Mouse (Mus musculus): Measurements from ENCODE around the gene Spata45. TPM values are rescaled to one million over a fixed set of nuclear protein-coding genes. Genes with fewer than 3 reads are reported as not detected.
A peak's percentile ranks its signal among the peaks of the same experiment; 100 is the strongest.

Spata45 gene
- polyA plus RNA-seq, 1 experiment from 2014 or later: not detected

DNA sequence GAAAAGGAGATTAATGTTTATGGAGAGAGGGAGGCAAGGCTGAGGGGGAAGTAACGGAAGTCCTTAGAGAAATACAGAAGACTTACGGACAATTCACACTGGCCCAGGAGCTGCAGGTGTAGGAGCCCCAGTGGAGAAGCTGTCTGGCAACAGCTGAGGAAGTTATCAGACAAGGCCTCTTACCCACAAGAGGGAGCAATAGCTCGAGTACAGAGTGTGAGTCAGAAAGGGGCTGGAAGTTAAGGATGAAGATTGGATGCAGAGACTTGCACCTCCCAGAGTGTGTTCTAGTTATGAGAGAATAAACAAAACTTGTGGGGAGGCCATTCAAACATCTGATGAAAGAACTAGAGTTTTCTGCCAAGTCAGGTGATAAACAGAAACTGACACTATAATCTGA is 21.0 kb downstream of the Spata45 start:
- Histone ChIP-seq H3K36me3 (ENCODE audit: insufficient read depth) (peaks cover 5% of the 10 kb centered on the region; the same call in 1 of the 2 replicates), H3K9ac (no peak overlapping the region), H3K27me3 (ENCODE audit: insufficient read depth, low read length) (no peaks in the 10 kb centered on the region), H3K27ac (ENCODE audit: low read depth) (no peak overlapping the region), H3K9me3 (ENCODE audit: low read depth, low read length) (no peaks in the 10 kb centered on the region), H3K4me1 (ENCODE audit: insufficient read depth) (no peaks in the 10 kb centered on the region), H3K4me3 (ENCODE audit: low read depth, low read length) (no peak overlapping the region), H3K4me2 (no peak overlapping the region)
- TF ChIP-seq CTCF (IDR thresholded peaks at IDR 0.05; ENCODE audit: low read depth): no peak
- 56% methylated on average over 3 of the region's 3 CpGs for WGBS
- ATAC-seq (ENCODE audit: insufficient read depth): no peak
- no peak for DNase-seq

DNA sequence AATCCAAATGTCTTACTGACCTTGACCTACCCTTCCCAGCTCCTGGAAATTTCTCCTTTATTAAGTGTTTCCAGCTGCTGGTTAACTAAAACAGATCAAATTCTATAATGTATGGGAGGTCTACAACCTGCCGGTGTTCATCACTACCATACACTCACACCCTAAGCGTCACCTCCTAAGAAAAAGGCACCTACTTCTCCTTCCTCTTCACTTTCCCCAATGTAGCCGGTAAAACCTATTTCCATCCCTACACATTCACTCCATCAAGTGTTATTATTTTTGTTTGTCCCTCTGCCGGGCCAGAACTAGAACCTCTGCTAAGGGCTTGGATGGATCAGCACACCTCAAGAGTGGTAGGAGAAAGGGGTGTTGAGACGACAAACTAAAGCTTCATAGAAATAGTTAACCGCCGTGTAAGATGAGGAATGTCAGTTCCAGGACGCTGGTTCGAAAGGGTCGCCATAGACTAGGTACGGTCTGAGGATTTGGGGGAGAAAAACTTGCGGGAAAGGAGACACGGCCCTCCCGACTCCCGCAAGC is 25.9 kb downstream of the Spata45 start:
- no peak for TF ChIP-seq CTCF (IDR thresholded peaks at IDR 0.05; ENCODE audit: low read depth)
- no peaks in the 10 kb centered on the region for H3K9me3 ChIP-seq (ENCODE audit: low read depth, low read length)
- peak overlapping the region; percentile 83 for H3K9ac ChIP-seq
- ATAC-seq (ENCODE audit: insufficient read depth) (peak; percentile 3), DNase-seq (no peak)
- H3K27me3 ChIP-seq (ENCODE audit: insufficient read depth, low read length): no peaks in the 10 kb centered on the region
- H3K27ac ChIP-seq (ENCODE audit: low read depth): no peak overlapping the region
- 4% methylated on average over 15 of the region's 15 CpGs for WGBS
- peaks cover 4% of the 10 kb centered on the region; the same call in 1 of the 2 replicates for H3K4me1 ChIP-seq (ENCODE audit: insufficient read depth)
- peak overlapping the region; percentile 89 for H3K4me3 ChIP-seq (ENCODE audit: low read depth, low read length)
- peaks cover 23% of the 10 kb centered on the region for H3K36me3 ChIP-seq (ENCODE audit: insufficient read depth)
- peak overlapping the region; percentile 66 for H3K4me2 ChIP-seq

DNA sequence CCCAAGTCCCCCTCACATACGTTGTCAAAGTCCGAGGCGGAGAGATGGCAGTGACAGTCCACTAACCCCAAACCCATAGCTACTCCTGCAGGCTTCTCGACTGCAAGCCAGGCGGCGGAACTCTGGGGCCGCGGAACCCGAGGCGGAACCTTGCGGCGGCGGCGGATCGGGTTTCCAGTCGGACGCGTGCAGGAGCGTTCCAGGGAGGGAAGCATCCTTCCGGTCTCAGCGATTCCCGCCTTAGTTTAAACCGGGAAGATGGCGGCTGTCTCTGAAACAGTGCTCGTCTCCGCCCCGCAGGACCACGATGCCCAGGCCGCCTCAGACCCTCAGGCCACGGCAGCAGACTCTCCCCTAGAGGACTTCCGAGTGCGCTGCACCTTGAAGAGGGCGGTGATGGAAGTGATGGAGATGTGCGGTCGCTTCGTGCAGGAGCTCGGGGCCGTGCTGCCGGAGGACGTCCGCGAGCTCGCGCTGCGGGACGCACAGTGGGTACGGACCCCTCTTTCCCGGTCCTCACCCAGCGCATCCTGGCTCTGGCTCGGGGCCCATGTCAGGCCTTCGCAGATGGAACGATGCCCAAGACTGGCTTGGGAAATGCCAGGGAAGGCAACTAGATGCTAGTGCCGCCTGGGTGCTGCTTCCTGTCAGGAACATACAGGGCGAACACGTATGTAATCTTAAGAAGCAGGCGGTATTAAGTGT is 26.5 kb downstream of the Spata45 start, which contains the start of the genes Tatdn3 and Nsl1:
Gene Tatdn3, minus strand, starts transcription at position 152 of the 705 bp plus-strand sequence.
Gene Nsl1, plus strand, starts transcription at position 232 of the 705 bp plus-strand sequence.
- ATAC-seq (ENCODE audit: insufficient read depth) (peak; percentile 92), DNase-seq (peak; percentile 95)
- WGBS: under 1% methylated on average over 56 of the region's 56 CpGs

DNA sequence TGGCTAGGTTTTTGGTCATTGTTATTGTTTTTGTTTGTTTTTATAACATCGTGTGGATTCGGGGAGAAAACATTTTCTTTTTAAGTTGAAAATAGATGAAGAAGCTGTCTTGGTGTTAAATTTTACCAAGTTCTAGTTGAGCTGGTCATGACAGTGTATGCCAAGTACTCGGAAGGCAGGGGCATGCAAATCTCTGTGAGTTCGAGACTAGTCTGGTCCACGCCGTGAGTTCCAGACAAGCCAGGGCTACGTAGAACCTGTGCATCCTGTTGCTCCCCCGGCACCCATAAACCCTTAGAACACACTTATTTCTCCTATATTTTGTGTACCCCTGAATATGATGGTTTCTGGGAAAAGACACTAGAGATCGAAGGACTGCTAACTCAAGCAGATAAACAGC is 27.3 kb downstream of the Spata45 start:
- no peaks in the 10 kb centered on the region for H3K27me3 ChIP-seq (ENCODE audit: insufficient read depth, low read length)
- DNase-seq: no peak
- peak overlapping the region; percentile 83 for H3K9ac ChIP-seq
- 57% methylated on average over 9 of the region's 9 CpGs for WGBS
- no peak overlapping the region for H3K27ac ChIP-seq (ENCODE audit: low read depth)
- peak overlapping the region; percentile 66 for H3K4me2 ChIP-seq
- ATAC-seq (ENCODE audit: insufficient read depth): no peak
- peaks cover 30% of the 10 kb centered on the region for H3K36me3 ChIP-seq (ENCODE audit: insufficient read depth)
- TF ChIP-seq CTCF (IDR thresholded peaks at IDR 0.05; ENCODE audit: low read depth): no peak
- H3K9me3 ChIP-seq (ENCODE audit: low read depth, low read length): no peaks in the 10 kb centered on the region
- peaks cover 4% of the 10 kb centered on the region; the same call in 1 of the 2 replicates for H3K4me1 ChIP-seq (ENCODE audit: insufficient read depth)
- peak overlapping the region; percentile 89 for H3K4me3 ChIP-seq (ENCODE audit: low read depth, low read length)

More for the DNA sequence above, 26.5 kb downstream of the Spata45 start, which contains the start of the genes Tatdn3 and Nsl1:
- Histone ChIP-seq H3K27ac (ENCODE audit: low read depth) (peak within 1 kb of the TSS; percentile 54), H3K36me3 (ENCODE audit: insufficient read depth) (peaks cover 23% of the 10 kb centered on the region), H3K9ac (peak within 1 kb of the TSS; percentile 83), H3K4me3 (ENCODE audit: low read depth, low read length) (peak within 1 kb of the TSS; percentile 89), H3K9me3 (ENCODE audit: low read depth, low read length) (no peaks in the 10 kb centered on the region), H3K4me2 (peak within 1 kb of the TSS; percentile 66), H3K4me1 (ENCODE audit: insufficient read depth) (peaks cover 4% of the 10 kb centered on the region; the same call in 1 of the 2 replicates), H3K27me3 (ENCODE audit: insufficient read depth, low read length) (no peaks in the 10 kb centered on the region)
- peak; percentile 37; the same call in 1 of the 2 replicates for TF ChIP-seq CTCF (IDR thresholded peaks at IDR 0.05; ENCODE audit: low read depth)

DNA sequence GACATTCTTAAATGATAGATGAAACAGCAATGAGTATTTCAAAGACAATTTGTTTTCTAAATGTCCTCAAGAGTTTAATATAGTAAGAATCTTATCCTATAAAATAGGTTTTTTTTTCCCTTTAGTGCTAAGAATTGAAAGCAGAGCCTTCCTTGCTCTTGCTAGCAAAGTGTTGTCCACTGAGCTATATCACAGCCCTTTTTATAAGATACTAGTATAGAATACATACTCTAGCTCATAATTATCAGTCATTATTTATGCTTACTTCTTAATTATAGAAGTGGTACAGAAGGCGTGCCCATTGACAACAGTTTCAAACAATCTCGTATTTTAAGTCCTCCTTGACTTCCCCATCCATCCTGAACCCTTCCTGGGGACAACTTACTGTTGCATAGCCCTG is 28.1 kb downstream of the Spata45 start:
- Histone ChIP-seq H3K9ac (no peak overlapping the region), H3K27ac (ENCODE audit: low read depth) (no peak overlapping the region), H3K36me3 (ENCODE audit: insufficient read depth) (peaks cover 39% of the 10 kb centered on the region), H3K27me3 (ENCODE audit: insufficient read depth, low read length) (no peaks in the 10 kb centered on the region), H3K9me3 (ENCODE audit: low read depth, low read length) (no peaks in the 10 kb centered on the region), H3K4me1 (ENCODE audit: insufficient read depth) (peaks cover 4% of the 10 kb centered on the region; the same call in 1 of the 2 replicates), H3K4me3 (ENCODE audit: low read depth, low read length) (no peak overlapping the region), H3K4me2 (no peak overlapping the region)
- 86% methylated on average over 2 of the region's 2 CpGs for WGBS
- DNase-seq (no peak), ATAC-seq (ENCODE audit: insufficient read depth) (no peak)
- no peak for TF ChIP-seq CTCF (IDR thresholded peaks at IDR 0.05; ENCODE audit: low read depth)

DNA sequence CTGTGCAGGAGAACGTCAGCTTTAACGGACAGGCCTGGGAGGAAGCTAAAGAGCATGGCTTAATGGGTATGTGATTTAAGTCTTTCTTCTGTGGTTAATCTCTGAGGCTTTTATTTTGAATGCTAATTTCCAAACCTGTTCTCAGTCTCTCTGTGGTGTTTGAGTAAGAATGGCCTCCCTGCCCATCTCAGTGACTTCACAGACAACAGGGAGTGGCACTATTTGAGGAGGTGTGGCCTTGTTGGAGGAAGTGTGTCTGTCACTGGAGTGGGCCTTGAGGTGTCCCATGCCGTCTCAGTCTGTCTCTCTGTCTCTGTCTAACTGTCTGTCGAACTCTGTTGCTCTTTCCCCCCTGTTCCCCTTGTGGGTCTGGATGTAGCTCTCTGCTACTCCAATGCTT is 28.7 kb downstream of the Spata45 start:
- H3K27me3 ChIP-seq (ENCODE audit: insufficient read depth, low read length): no peaks in the 10 kb centered on the region
- H3K4me3 ChIP-seq (ENCODE audit: low read depth, low read length): no peak overlapping the region
- ATAC-seq (ENCODE audit: insufficient read depth) (no peak), DNase-seq (no peak)
- no peak for TF ChIP-seq CTCF (IDR thresholded peaks at IDR 0.05; ENCODE audit: low read depth)
- peaks cover 44% of the 10 kb centered on the region for H3K36me3 ChIP-seq (ENCODE audit: insufficient read depth)
- H3K9ac ChIP-seq: no peak overlapping the region
- H3K4me2 ChIP-seq: no peak overlapping the region
- H3K4me1 ChIP-seq (ENCODE audit: insufficient read depth): peaks cover 4% of the 10 kb centered on the region; the same call in 1 of the 2 replicates
- WGBS: 85% methylated on average over 4 of the region's 4 CpGs
- H3K27ac ChIP-seq (ENCODE audit: low read depth): no peak overlapping the region
- H3K9me3 ChIP-seq (ENCODE audit: low read depth, low read length): no peaks in the 10 kb centered on the region

- TF ChIP-seq CTCF (IDR thresholded peaks at IDR 0.05; ENCODE audit: low read depth): peak; percentile 33
- Histone ChIP-seq H3K4me1 (ENCODE audit: insufficient read depth) (peaks cover 4% of the 10 kb centered on the region; the same call in 1 of the 2 replicates), H3K9me3 (ENCODE audit: low read depth, low read length) (no peaks in the 10 kb centered on the region), H3K36me3 (ENCODE audit: insufficient read depth) (peaks cover 73% of the 10 kb centered on the region), H3K27ac (ENCODE audit: low read depth) (no peak overlapping the region), H3K4me3 (ENCODE audit: low read depth, low read length) (no peak overlapping the region), H3K9ac (no peak overlapping the region), H3K27me3 (ENCODE audit: insufficient read depth, low read length) (no peaks in the 10 kb centered on the region), H3K4me2 (no peak overlapping the region)
- DNase-seq: peak; percentile 53
- WGBS: 86% methylated on average over 5 of the region's 5 CpGs
- no peak for ATAC-seq (ENCODE audit: insufficient read depth)
Observed at GRCm38 (mm10) chr1:191068377-191068776, 31.9 kb downstream of the Spata45 start.
